In the genomic region with DNA sequence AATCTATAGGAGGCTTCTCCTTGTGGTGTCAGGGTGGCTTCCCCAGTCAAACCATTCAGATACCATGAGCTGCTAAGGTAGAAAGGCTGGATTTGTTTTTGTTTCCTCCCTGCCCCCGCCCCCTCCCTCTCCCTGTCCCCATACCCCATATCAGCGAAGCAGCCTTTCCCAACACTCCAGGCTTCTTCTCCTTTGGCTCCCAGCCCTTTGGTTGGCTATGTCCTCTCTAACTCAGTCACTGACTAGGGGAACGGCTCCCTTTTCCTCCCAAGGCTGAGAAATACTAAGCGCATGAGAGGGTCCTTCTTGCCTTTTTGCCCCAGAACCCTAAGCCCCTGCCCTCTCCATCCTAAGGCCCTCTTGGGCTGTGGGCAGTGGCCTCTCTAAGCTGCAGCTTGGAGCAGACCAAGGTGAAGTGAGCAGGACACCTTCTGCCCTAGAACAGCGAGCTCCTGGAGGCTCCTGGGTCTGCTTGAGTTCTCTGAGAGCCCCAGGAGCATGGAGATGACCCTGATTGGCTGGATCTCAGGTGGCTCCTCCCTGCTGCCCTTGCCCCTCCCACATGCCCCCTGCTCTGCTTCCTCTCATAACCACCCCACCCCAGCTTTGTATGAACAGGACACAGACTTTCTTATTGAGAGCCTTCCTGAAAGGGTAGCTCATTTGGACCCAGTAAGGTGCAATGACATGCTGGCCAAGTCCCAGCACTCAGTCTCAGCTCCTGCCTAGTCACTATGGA, we compare ENCODE assay signal across 16 mouse cellular contexts.
DNase-seq lines count a peak whose midpoint lies in the region; ATAC-seq and TF ChIP-seq lines count a peak whose summit lies in the region.
"Had no signal": no experiment of that assay in that cellular context is flagged by ENCODE, and none has a peak within 500 bp of the region (broad histone marks: within the 10 kb centered on the region; RNA-seq: fewer than 3 reads in every experiment).

No protein-coding gene starts in this region.

- no peak overlapping the region for H3K4me2 ChIP-seq in forebrain, embryonic 13.5 days
- no peak overlapping the region for H3K4me2 ChIP-seq in forebrain, embryonic 14.5 days (ENCODE audit: low read length)
- no peak overlapping the region for H3K4me2 ChIP-seq in kidney, postnatal 0 days (ENCODE audit: low read length)
- no peak overlapping the region for H3K4me2 ChIP-seq in hindbrain, embryonic 11.5 days (replicated peaks; ENCODE audit: low read depth, low read length)
- H3K4me2 ChIP-seq: embryonic facial prominence, embryonic 13.5 days; kidney, embryonic 15.5 days; limb, embryonic 12.5 days; liver, embryonic 12.5 days had no signal

- H3K36me3 ChIP-seq in forebrain, embryonic 13.5 days (ENCODE audit: poor library complexity, severe bottlenecking): no peaks in the 10 kb centered on the region
- no peaks in the 10 kb centered on the region for H3K36me3 ChIP-seq in forebrain, embryonic 14.5 days (ENCODE audit: control insufficient read depth, insufficient read depth, low read length)
- H3K36me3 ChIP-seq in kidney, postnatal 0 days (ENCODE audit: insufficient read depth, low read length): no peaks in the 10 kb centered on the region
- H3K36me3 ChIP-seq in hindbrain, embryonic 11.5 days (ENCODE audit: control insufficient read depth, insufficient read depth, low read length): no peaks in the 10 kb centered on the region
- H3K36me3 ChIP-seq: embryonic facial prominence, embryonic 13.5 days; kidney, embryonic 15.5 days; limb, embryonic 12.5 days; liver, embryonic 12.5 days had no signal

- 0 out of 2 replicates have a peak, but pooled peaks have one; percentile 8 for ATAC-seq in forebrain, embryonic 13.5 days
- no peak for ATAC-seq in forebrain, embryonic 14.5 days
- 0 out of 2 replicates have a peak, but pooled peaks have one; percentile 6 for ATAC-seq in kidney, postnatal 0 days (replicated peaks; ENCODE audit: low FRiP score, low read depth)
- 0 out of 2 replicates have a peak, but pooled peaks have one; percentile 21 for ATAC-seq in megakaryocyte progenitor cell, adult 5-6 weeks (replicated peaks; ENCODE audit: poor library complexity)
- no peak for ATAC-seq in hindbrain, embryonic 11.5 days (ENCODE audit: low FRiP score)
- ATAC-seq: hindbrain, postnatal 0 days; intestine, postnatal 0 days; liver, embryonic 12.5 days had no signal

- DNase-seq in forebrain, embryonic 14.5 days (ENCODE audit: low spot score): no peak
- DNase-seq in kidney, postnatal 0 days (ENCODE audit: low spot score): no peak
- DNase-seq in kidney, postnatal 10 days: no peak
- peak; percentile 52 for DNase-seq in brain, embryonic 14.5 days (ENCODE audit: low read depth)
- DNase-seq in hindbrain, embryonic 11.5 days (ENCODE audit: low spot score): no peak
- DNase-seq in right cerebral cortex, adult 18-20 months: no peak
- DNase-seq: cerebellum, adult 9-10 months; lung, adult 2 months had no signal

- H3K27ac ChIP-seq in forebrain, embryonic 13.5 days: peak overlapping the region; percentile 31; the same call in 1 of the 2 replicates
- no peak overlapping the region for H3K27ac ChIP-seq in forebrain, embryonic 14.5 days (ENCODE audit: low read depth, low read length)
- H3K27ac ChIP-seq in kidney, postnatal 0 days: no peak overlapping the region
- no peak overlapping the region for H3K27ac ChIP-seq in hindbrain, embryonic 11.5 days (ENCODE audit: low read depth, low read length)
- H3K27ac ChIP-seq: embryonic facial prominence, embryonic 13.5 days; hindbrain, postnatal 0 days; kidney, embryonic 15.5 days; limb, embryonic 12.5 days; liver, embryonic 12.5 days had no signal

- no peak overlapping the region for H3K4me3 ChIP-seq in forebrain, embryonic 13.5 days
- no peak overlapping the region for H3K4me3 ChIP-seq in forebrain, embryonic 14.5 days (ENCODE audit: low read depth, low read length)
- H3K4me3 ChIP-seq in kidney, postnatal 0 days (replicated peaks; ENCODE audit: low read depth, low read length): no peak overlapping the region
- H3K4me3 ChIP-seq in hindbrain, embryonic 11.5 days (ENCODE audit: low read depth, low read length): no peak overlapping the region
- H3K4me3 ChIP-seq: embryonic facial prominence, embryonic 13.5 days; kidney, embryonic 15.5 days; limb, embryonic 12.5 days; liver, embryonic 12.5 days had no signal

- no peak for TF ChIP-seq CTCF in kidney, postnatal 0 days (IDR thresholded peaks at IDR 0.05; ENCODE audit: low read depth)
- TF ChIP-seq CTCF in brain, embryonic 14.5 days (IDR thresholded peaks at IDR 0.05; ENCODE audit: borderline replicate concordance, extremely low read depth, insufficient read depth, insufficient read length): no peak

- H3K9me3 ChIP-seq in forebrain, embryonic 13.5 days (replicated peaks): no peaks in the 10 kb centered on the region
- H3K9me3 ChIP-seq in forebrain, embryonic 14.5 days (replicated peaks; ENCODE audit: control insufficient read depth, low read length): no peaks in the 10 kb centered on the region
- H3K9me3 ChIP-seq in kidney, postnatal 0 days (replicated peaks; ENCODE audit: low read length): no peaks in the 10 kb centered on the region
- no peaks in the 10 kb centered on the region for H3K9me3 ChIP-seq in hindbrain, embryonic 11.5 days (ENCODE audit: control insufficient read depth, low read length)
- H3K9me3 ChIP-seq: embryonic facial prominence, embryonic 13.5 days; kidney, embryonic 15.5 days; liver, embryonic 12.5 days had no signal

- no peaks in the 10 kb centered on the region for H3K27me3 ChIP-seq in forebrain, embryonic 13.5 days
- H3K27me3 ChIP-seq in forebrain, embryonic 14.5 days (replicated peaks; ENCODE audit: control insufficient read depth, insufficient read depth, low read length): no peaks in the 10 kb centered on the region
- no peaks in the 10 kb centered on the region for H3K27me3 ChIP-seq in kidney, postnatal 0 days (ENCODE audit: insufficient read depth, low read length)
- H3K27me3 ChIP-seq in hindbrain, embryonic 11.5 days (ENCODE audit: control insufficient read depth, insufficient read depth, low read length): no peaks in the 10 kb centered on the region
- H3K27me3 ChIP-seq: embryonic facial prominence, embryonic 13.5 days; kidney, embryonic 15.5 days; limb, embryonic 12.5 days; liver, embryonic 12.5 days had no signal

- H3K4me1 ChIP-seq in forebrain, embryonic 13.5 days: peaks cover 61% of the 10 kb centered on the region
- H3K4me1 ChIP-seq in forebrain, embryonic 14.5 days (ENCODE audit: control insufficient read depth, insufficient read depth, low read length): peaks cover 20% of the 10 kb centered on the region
- no peaks in the 10 kb centered on the region for H3K4me1 ChIP-seq in kidney, postnatal 0 days (replicated peaks; ENCODE audit: insufficient read depth, low read length)
- H3K4me1 ChIP-seq in hindbrain, embryonic 11.5 days (replicated peaks; ENCODE audit: control insufficient read depth, insufficient read depth, low read length): no peaks in the 10 kb centered on the region
- H3K4me1 ChIP-seq: liver, embryonic 12.5 days had no signal

- no peak overlapping the region for H3K9ac ChIP-seq in forebrain, embryonic 13.5 days
- H3K9ac ChIP-seq in forebrain, embryonic 14.5 days (ENCODE audit: low read length): no peak overlapping the region
- H3K9ac ChIP-seq in kidney, postnatal 0 days (ENCODE audit: low read depth, low read length): no peak overlapping the region
- no peak overlapping the region for H3K9ac ChIP-seq in hindbrain, embryonic 11.5 days (ENCODE audit: low read depth, low read length)
- H3K9ac ChIP-seq: embryonic facial prominence, embryonic 13.5 days; kidney, embryonic 15.5 days; limb, embryonic 12.5 days; liver, embryonic 12.5 days had no signal

- TF ChIP-seq POLR2A in brain, embryonic 14.5 days (IDR thresholded peaks at IDR 0.05; ENCODE audit: borderline replicate concordance, extremely low read depth, insufficient read depth, insufficient read length, poor library complexity, severe bottlenecking): no peak

- WGBS in forebrain, embryonic 13.5 days: 83% methylated on average over 5 of the region's 5 CpGs
- 66% methylated on average over 5 of the region's 5 CpGs for WGBS in forebrain, embryonic 14.5 days
- 71% methylated on average over 5 of the region's 5 CpGs for WGBS in kidney, postnatal 0 days
- 81% methylated on average over 5 of the region's 5 CpGs for WGBS in hindbrain, embryonic 11.5 days

Comparison
In these comparisons a context has a peak if more than half of its experiments do, and no peak if none do; other contexts are left out.
1. ATAC-seq: peak in forebrain, embryonic 13.5 days (single experiment), kidney, postnatal 0 days (single experiment) and megakaryocyte progenitor cell, adult 5-6 weeks (single experiment); none in forebrain, embryonic 14.5 days (single experiment) and hindbrain, embryonic 11.5 days (single experiment).